Mouse (Mus musculus): ENCODE measurements around the gene Iqce. TPM values are rescaled to one million over a fixed set of nuclear protein-coding genes. Genes with fewer than 3 reads are reported as not detected.

Iqce gene
- polyA plus RNA-seq, 1 experiment from 2014 or later: 9.6 TPM

GRCm38 (mm10) chr5:140699776-140700175 is 2.4 kb downstream of the Iqce start:
- no peak overlapping the region for H3K4me3 ChIP-seq (ENCODE audit: low read length)
- WGBS: 63% methylated on average over 9 of the region's 9 CpGs
- no peaks in the 10 kb centered on the region for H3K27me3 ChIP-seq (ENCODE audit: control insufficient read depth, insufficient read depth, low read length)
- no peaks in the 10 kb centered on the region for H3K9me3 ChIP-seq (replicated peaks; ENCODE audit: control insufficient read depth, low read length)
- H3K27ac ChIP-seq (ENCODE audit: low read length): no peak overlapping the region
- H3K4me2 ChIP-seq (ENCODE audit: low read depth, low read length): no peak overlapping the region
- H3K36me3 ChIP-seq (ENCODE audit: control insufficient read depth, insufficient read depth): peaks cover 7% of the 10 kb centered on the region; the same call in 1 of the 2 replicates
- H3K4me1 ChIP-seq (ENCODE audit: control insufficient read depth, insufficient read depth, low read length): peaks cover 11% of the 10 kb centered on the region
- ATAC-seq (replicated peaks; ENCODE audit: extremely low read depth, insufficient read depth, low FRiP score): no peak
- H3K9ac ChIP-seq (ENCODE audit: low read length): no peak overlapping the region

GRCm38 (mm10) chr5:140695987-140696386 is 6.2 kb downstream of the Iqce start:
- Histone ChIP-seq H3K9me3 (replicated peaks; ENCODE audit: control insufficient read depth, low read length) (no peaks in the 10 kb centered on the region), H3K9ac (ENCODE audit: low read length) (no peak overlapping the region), H3K36me3 (ENCODE audit: control insufficient read depth, insufficient read depth) (peaks cover 12% of the 10 kb centered on the region; the same call in 1 of the 2 replicates), H3K4me2 (ENCODE audit: low read depth, low read length) (no peak overlapping the region), H3K4me1 (ENCODE audit: control insufficient read depth, insufficient read depth, low read length) (peaks cover under 1% of the 10 kb centered on the region), H3K4me3 (ENCODE audit: low read length) (no peak overlapping the region), H3K27me3 (ENCODE audit: control insufficient read depth, insufficient read depth, low read length) (no peaks in the 10 kb centered on the region), H3K27ac (ENCODE audit: low read length) (no peak overlapping the region)
- WGBS: 87% methylated on average over 7 of the region's 7 CpGs
- ATAC-seq (replicated peaks; ENCODE audit: extremely low read depth, insufficient read depth, low FRiP score): no peak

GRCm38 (mm10) chr5:140688434-140688833 is 13.7 kb downstream of the Iqce start:
- 70% methylated on average over 3 of the region's 3 CpGs for WGBS
- H3K4me1 ChIP-seq (ENCODE audit: control insufficient read depth, insufficient read depth, low read length): no peaks in the 10 kb centered on the region
- no peak overlapping the region for H3K4me2 ChIP-seq (ENCODE audit: low read depth, low read length)
- H3K27ac ChIP-seq (ENCODE audit: low read length): no peak overlapping the region
- H3K27me3 ChIP-seq (ENCODE audit: control insufficient read depth, insufficient read depth, low read length): no peaks in the 10 kb centered on the region
- H3K9me3 ChIP-seq (replicated peaks; ENCODE audit: control insufficient read depth, low read length): no peaks in the 10 kb centered on the region
- ATAC-seq (replicated peaks; ENCODE audit: extremely low read depth, insufficient read depth, low FRiP score): no peak
- no peak overlapping the region for H3K4me3 ChIP-seq (ENCODE audit: low read length)
- H3K36me3 ChIP-seq (ENCODE audit: control insufficient read depth, insufficient read depth): peaks cover 18% of the 10 kb centered on the region
- no peak overlapping the region for H3K9ac ChIP-seq (ENCODE audit: low read length)

GRCm38 (mm10) chr5:140684343-140685148 is 17.6 kb downstream of the Iqce start:
- no peak for ATAC-seq (replicated peaks; ENCODE audit: extremely low read depth, insufficient read depth, low FRiP score)
- no peak overlapping the region for H3K9ac ChIP-seq (ENCODE audit: low read length)
- 66% methylated on average over 16 of the region's 16 CpGs for WGBS
- H3K4me1 ChIP-seq (ENCODE audit: control insufficient read depth, insufficient read depth, low read length): no peaks in the 10 kb centered on the region
- no peak overlapping the region for H3K27ac ChIP-seq (ENCODE audit: low read length)
- H3K4me2 ChIP-seq (ENCODE audit: low read depth, low read length): no peak overlapping the region
- no peaks in the 10 kb centered on the region for H3K9me3 ChIP-seq (replicated peaks; ENCODE audit: control insufficient read depth, low read length)
- H3K36me3 ChIP-seq (ENCODE audit: control insufficient read depth, insufficient read depth): peaks cover 11% of the 10 kb centered on the region
- no peaks in the 10 kb centered on the region for H3K27me3 ChIP-seq (ENCODE audit: control insufficient read depth, insufficient read depth, low read length)
- H3K4me3 ChIP-seq (ENCODE audit: low read length): no peak overlapping the region

- ATAC-seq (replicated peaks; ENCODE audit: extremely low read depth, insufficient read depth, low FRiP score): no peak
- Histone ChIP-seq H3K4me2 (ENCODE audit: low read depth, low read length) (no peak overlapping the region), H3K4me1 (ENCODE audit: control insufficient read depth, insufficient read depth, low read length) (no peaks in the 10 kb centered on the region), H3K9me3 (replicated peaks; ENCODE audit: control insufficient read depth, low read length) (no peaks in the 10 kb centered on the region), H3K27ac (ENCODE audit: low read length) (no peak overlapping the region), H3K36me3 (ENCODE audit: control insufficient read depth, insufficient read depth) (peaks cover 4% of the 10 kb centered on the region), H3K9ac (ENCODE audit: low read length) (no peak overlapping the region), H3K27me3 (ENCODE audit: control insufficient read depth, insufficient read depth, low read length) (no peaks in the 10 kb centered on the region), H3K4me3 (ENCODE audit: low read length) (no peak overlapping the region)
- 92% methylated on average over 6 of the region's 6 CpGs for WGBS
Observed at GRCm38 (mm10) chr5:140682113-140682512, 20.1 kb downstream of the Iqce start.

GRCm38 (mm10) chr5:140680950-140681349 is 21.2 kb downstream of the Iqce start:
- Histone ChIP-seq H3K4me3 (ENCODE audit: low read length) (no peak overlapping the region), H3K9me3 (replicated peaks; ENCODE audit: control insufficient read depth, low read length) (no peaks in the 10 kb centered on the region), H3K36me3 (ENCODE audit: control insufficient read depth, insufficient read depth) (peaks cover 4% of the 10 kb centered on the region), H3K9ac (ENCODE audit: low read length) (no peak overlapping the region), H3K4me2 (ENCODE audit: low read depth, low read length) (no peak overlapping the region), H3K27me3 (ENCODE audit: control insufficient read depth, insufficient read depth, low read length) (no peaks in the 10 kb centered on the region), H3K27ac (ENCODE audit: low read length) (no peak overlapping the region), H3K4me1 (ENCODE audit: control insufficient read depth, insufficient read depth, low read length) (no peaks in the 10 kb centered on the region)
- ATAC-seq (replicated peaks; ENCODE audit: extremely low read depth, insufficient read depth, low FRiP score): no peak
- 64% methylated on average over 1 of the region's 1 CpGs for WGBS

- ATAC-seq (replicated peaks; ENCODE audit: extremely low read depth, insufficient read depth, low FRiP score): no peak
- no peak overlapping the region for H3K4me3 ChIP-seq (ENCODE audit: low read length)
- no peak overlapping the region for H3K9ac ChIP-seq (ENCODE audit: low read length)
- no peaks in the 10 kb centered on the region for H3K9me3 ChIP-seq (replicated peaks; ENCODE audit: control insufficient read depth, low read length)
- H3K4me1 ChIP-seq (ENCODE audit: control insufficient read depth, insufficient read depth, low read length): no peaks in the 10 kb centered on the region
- WGBS: 91% methylated on average over 6 of the region's 6 CpGs
- no peak overlapping the region for H3K27ac ChIP-seq (ENCODE audit: low read length)
- H3K27me3 ChIP-seq (ENCODE audit: control insufficient read depth, insufficient read depth, low read length): no peaks in the 10 kb centered on the region
- H3K4me2 ChIP-seq (ENCODE audit: low read depth, low read length): no peak overlapping the region
- H3K36me3 ChIP-seq (ENCODE audit: control insufficient read depth, insufficient read depth): 0 out of 2 replicates have a peak, but pooled peaks cover 4% of the 10 kb centered on the region
Observed at GRCm38 (mm10) chr5:140680051-140680450, 22.1 kb downstream of the Iqce start.

GRCm38 (mm10) chr5:140677137-140677536 is 25.0 kb downstream of the Iqce start:
- Histone ChIP-seq H3K27me3 (ENCODE audit: control insufficient read depth, insufficient read depth, low read length) (no peaks in the 10 kb centered on the region), H3K4me3 (ENCODE audit: low read length) (no peak overlapping the region), H3K4me1 (ENCODE audit: control insufficient read depth, insufficient read depth, low read length) (peaks cover 1% of the 10 kb centered on the region; the same call in 1 of the 2 replicates), H3K9ac (ENCODE audit: low read length) (no peak overlapping the region), H3K4me2 (ENCODE audit: low read depth, low read length) (no peak overlapping the region), H3K9me3 (replicated peaks; ENCODE audit: control insufficient read depth, low read length) (no peaks in the 10 kb centered on the region), H3K27ac (ENCODE audit: low read length) (no peak overlapping the region), H3K36me3 (ENCODE audit: control insufficient read depth, insufficient read depth) (0 out of 2 replicates have a peak, but pooled peaks cover 6% of the 10 kb centered on the region)
- WGBS: 80% methylated on average over 6 of the region's 6 CpGs
- ATAC-seq (replicated peaks; ENCODE audit: extremely low read depth, insufficient read depth, low FRiP score): no peak

GRCm38 (mm10) chr5:140675640-140676039 is 26.5 kb downstream of the Iqce start:
- Histone ChIP-seq H3K4me2 (ENCODE audit: low read depth, low read length) (no peak overlapping the region), H3K36me3 (ENCODE audit: control insufficient read depth, insufficient read depth) (0 out of 2 replicates have a peak, but pooled peaks cover 6% of the 10 kb centered on the region), H3K9me3 (replicated peaks; ENCODE audit: control insufficient read depth, low read length) (no peaks in the 10 kb centered on the region), H3K4me1 (ENCODE audit: control insufficient read depth, insufficient read depth, low read length) (peaks cover 5% of the 10 kb centered on the region; the same call in 1 of the 2 replicates), H3K27me3 (ENCODE audit: control insufficient read depth, insufficient read depth, low read length) (no peaks in the 10 kb centered on the region), H3K27ac (ENCODE audit: low read length) (no peak overlapping the region), H3K9ac (ENCODE audit: low read length) (no peak overlapping the region), H3K4me3 (ENCODE audit: low read length) (no peak overlapping the region)
- ATAC-seq (replicated peaks; ENCODE audit: extremely low read depth, insufficient read depth, low FRiP score): no peak
- WGBS: 87% methylated on average over 11 of the region's 11 CpGs
